Mouse (Mus musculus): ENCODE measurements around the gene Oprd1.

Oprd1 gene

GRCm38 (mm10) chr4:132065578-132065977, 78.7 kb downstream of the Oprd1 start:
- no peak for DNase-seq (ENCODE audit: low read depth, low spot score)
- H3K27me3 ChIP-seq (ENCODE audit: control insufficient read depth, insufficient read depth, low read length, poor library complexity, severe bottlenecking): no peaks in the 10 kb centered on the region

DNA sequence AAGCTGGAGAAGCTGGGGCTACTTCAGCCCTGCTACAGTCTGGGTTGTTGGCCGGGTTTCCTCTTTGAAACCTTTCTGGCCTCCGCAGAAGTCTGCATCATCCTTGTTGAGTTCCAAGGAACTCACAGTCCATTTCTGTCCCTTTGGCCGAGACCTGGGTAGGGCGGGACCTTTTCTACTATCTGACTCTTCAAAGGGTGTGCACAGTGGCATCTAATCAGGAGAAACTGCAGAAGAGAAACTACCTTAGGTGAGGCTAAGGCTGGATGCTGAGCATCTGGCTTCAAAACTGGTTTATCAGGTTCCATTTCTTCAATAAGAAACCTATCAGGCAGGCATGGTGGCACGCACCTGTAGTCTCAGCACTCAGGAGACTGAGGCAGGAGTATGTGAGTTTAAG, 79.7 kb downstream of the Oprd1 start:
- H3K36me3 ChIP-seq (ENCODE audit: control insufficient read depth, insufficient read depth, low read length, poor library complexity, severe bottlenecking): no peaks in the 10 kb centered on the region
- DNase-seq (ENCODE audit: low read depth, low spot score): no peak

More at GRCm38 (mm10) chr4:132065578-132065977, 78.7 kb downstream of the Oprd1 start:
- no peaks in the 10 kb centered on the region for H3K36me3 ChIP-seq (ENCODE audit: control insufficient read depth, insufficient read depth, low read length, poor library complexity, severe bottlenecking)

GRCm38 (mm10) chr4:132062934-132063884, 81.1 kb downstream of the Oprd1 start:
- H3K36me3 ChIP-seq (ENCODE audit: control insufficient read depth, insufficient read depth, low read length, poor library complexity, severe bottlenecking): no peaks in the 10 kb centered on the region
- no peak for DNase-seq (ENCODE audit: low read depth, low spot score)
- H3K27me3 ChIP-seq (ENCODE audit: control insufficient read depth, insufficient read depth, low read length, poor library complexity, severe bottlenecking): no peaks in the 10 kb centered on the region

More for the DNA sequence above, 79.7 kb downstream of the Oprd1 start:
- no peaks in the 10 kb centered on the region for H3K27me3 ChIP-seq (ENCODE audit: control insufficient read depth, insufficient read depth, low read length, poor library complexity, severe bottlenecking)

GRCm38 (mm10) chr4:132062289-132062688, 82.0 kb downstream of the Oprd1 start:
- no peaks in the 10 kb centered on the region for H3K36me3 ChIP-seq (ENCODE audit: control insufficient read depth, insufficient read depth, low read length, poor library complexity, severe bottlenecking)
- no peak for DNase-seq (ENCODE audit: low read depth, low spot score)
- no peaks in the 10 kb centered on the region for H3K27me3 ChIP-seq (ENCODE audit: control insufficient read depth, insufficient read depth, low read length, poor library complexity, severe bottlenecking)
